Mouse (Mus musculus) stomach, postnatal 0 days (tissue): ENCODE measurements around the gene Mall. TPM values are rescaled to one million over a fixed set of nuclear protein-coding genes. Genes with fewer than 3 reads are reported as not detected.

Source experiments
- ATAC-seq: fragments of 200-750 bp; cut with Nextera tagmentation; 2 replicates; pipeline ENCODE4 v1.8.0; 2017; ENCODE audit not compliant: low FRiP score, low TSS enrichment
- DNase-seq: peaks from one replicate; pipeline ENCODE4 v3.0.0-alpha.2; 2016; ENCODE audit warnings: low spot score
- H3K27ac ChIP-seq: fragments of 300-500 bp; sonication (generic); replicated peaks from 2 replicates; pipeline ENCODE4 v1.5.1; 2014; ENCODE audit warnings: mild to moderate bottlenecking, control low read depth
- H3K27me3 ChIP-seq: fragments of 300-500 bp; sonication (generic); 2 replicates; pipeline ENCODE4 v1.6.1; 2014; ENCODE audit warnings: low read length; ENCODE audit not compliant: control insufficient read depth, insufficient read depth
- H3K36me3 ChIP-seq: fragments of 300-500 bp; sonication (generic); 2 replicates; pipeline ENCODE4 v1.6.1; 2014; ENCODE audit warnings: low read length, mixed read lengths; ENCODE audit not compliant: control insufficient read depth, insufficient read depth
- H3K4me1 ChIP-seq: fragments of 300-500 bp; sonication (generic); replicated peaks from 2 replicates; pipeline ENCODE4 v1.6.1; 2014; ENCODE audit warnings: antibody characterized with exemption; ENCODE audit not compliant: control insufficient read depth, insufficient read depth
- H3K4me2 ChIP-seq: fragments of 300-500 bp; sonication (generic); replicated peaks from 2 replicates; pipeline ENCODE4 v1.6.1; 2014; ENCODE audit warnings: low read depth, mild to moderate bottlenecking, control low read depth, moderate library complexity
- H3K4me3 ChIP-seq: fragments of 300-500 bp; sonication (generic); 2 replicates; pipeline ENCODE4 v1.5.1; 2014; ENCODE audit warnings: low read depth, low read length, control low read depth
- H3K9ac ChIP-seq: fragments of 300-500 bp; sonication (generic); 2 replicates; pipeline ENCODE4 v1.6.1; 2014; ENCODE audit warnings: mild to moderate bottlenecking, low read length, control low read depth, mixed read lengths
- H3K9me3 ChIP-seq: fragments of 300-500 bp; sonication (generic); 2 replicates; pipeline ENCODE4 v1.6.1; 2016; ENCODE audit warnings: low read length; ENCODE audit not compliant: control insufficient read depth
- CTCF ChIP-seq: IDR thresholded peaks from 2 replicates; pipeline ENCODE4 v1.5.1; 2016; ENCODE audit warnings: antibody characterized with exemption, low read depth, mild to moderate bottlenecking, moderate library complexity
- EP300 ChIP-seq: optimal IDR thresholded peaks from 2 replicates; pipeline ENCODE3; 2016; ENCODE audit warnings: antibody characterized with exemption
- WGBS: fragments of 180-500 bp; shearing (Covaris S2); extraction: QIAGEN DNeasy Blood & Tissue Kit; methylation state at CpG from one replicate; pipeline ENCODE4 v1.1.7; 2014; 5-methylcytosine and 5-hydroxymethylcytosine counted together
- polyA plus RNA-seq: library from polyadenylated mRNA; unstranded; fragments of >200 nt; fragmentation: Nextera tagmentation; extraction: Ambion mirVana; gene quantifications from 2 replicates; pipeline ENCODE4 v1.2.1, GENCODE M21; 2015

The Mall gene
- polyA plus RNA-seq, 1 experiment from 2014 or later = 49.8 TPM

DNA sequence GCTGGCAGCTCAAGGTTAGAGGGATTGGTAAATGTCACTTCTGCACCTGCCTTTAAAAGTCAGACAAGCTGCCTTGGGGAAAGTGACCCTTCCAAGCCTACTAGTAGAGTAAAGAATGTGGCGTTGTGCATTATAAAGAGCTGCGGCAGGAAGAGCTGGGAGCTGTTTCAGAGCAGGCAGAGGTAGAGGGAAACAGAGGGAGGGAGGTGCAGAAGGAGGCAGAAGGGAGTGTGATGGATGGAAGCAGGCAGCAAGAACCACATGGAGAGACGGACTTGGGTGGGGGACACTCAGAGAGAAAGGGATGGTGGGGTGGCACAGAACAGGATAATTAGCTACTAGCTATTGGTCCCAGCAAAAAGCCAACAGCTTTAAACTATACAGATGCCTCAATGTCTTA, 21.7 kb downstream of the Mall start:
- TF ChIP-seq EP300 = no peak
- TF ChIP-seq CTCF = no peak
- no peaks in the 10 kb centered on the region for H3K9me3 ChIP-seq
- ATAC-seq (no peak), DNase-seq (no peak)
- no peak overlapping the region for H3K9ac ChIP-seq
- H3K36me3 ChIP-seq = no peaks in the 10 kb centered on the region
- no peak overlapping the region for H3K4me3 ChIP-seq
- H3K27ac ChIP-seq = no peak overlapping the region
- 45% methylated on average over 3 of the region's 3 CpGs for WGBS
- no peaks in the 10 kb centered on the region for H3K27me3 ChIP-seq
- H3K4me1 ChIP-seq = no peaks in the 10 kb centered on the region
- no peak overlapping the region for H3K4me2 ChIP-seq

DNA sequence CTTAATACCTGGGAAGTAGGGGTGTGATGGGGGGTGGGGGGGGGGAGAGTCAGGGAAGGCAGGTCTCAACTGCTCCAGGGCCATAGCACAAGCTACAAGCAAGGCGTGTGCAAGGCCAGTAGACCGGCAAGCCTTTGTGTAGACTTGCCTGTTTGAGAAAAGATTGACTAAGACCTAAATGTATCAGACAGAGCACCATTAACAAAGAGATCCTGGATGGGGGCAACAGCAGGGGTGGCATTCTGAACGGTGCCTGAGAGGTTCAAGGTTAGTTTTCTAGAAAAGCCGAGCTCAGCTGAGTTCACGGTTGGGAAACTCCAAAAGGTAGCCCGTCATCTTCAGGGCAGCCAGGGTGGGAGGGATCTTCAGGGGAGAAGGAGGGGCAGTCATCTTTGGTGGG, 24.5 kb downstream of the Mall start:
- no peaks in the 10 kb centered on the region for H3K4me1 ChIP-seq
- no peak overlapping the region for H3K4me3 ChIP-seq
- no peak overlapping the region for H3K9ac ChIP-seq
- ATAC-seq (no peak), DNase-seq (no peak)
- no peaks in the 10 kb centered on the region for H3K27me3 ChIP-seq
- TF ChIP-seq CTCF (no peak), EP300 (no peak)
- WGBS = 70% methylated on average over 6 of the region's 6 CpGs
- no peaks in the 10 kb centered on the region for H3K36me3 ChIP-seq
- H3K27ac ChIP-seq = no peak overlapping the region
- H3K4me2 ChIP-seq = no peak overlapping the region
- no peaks in the 10 kb centered on the region for H3K9me3 ChIP-seq

DNA sequence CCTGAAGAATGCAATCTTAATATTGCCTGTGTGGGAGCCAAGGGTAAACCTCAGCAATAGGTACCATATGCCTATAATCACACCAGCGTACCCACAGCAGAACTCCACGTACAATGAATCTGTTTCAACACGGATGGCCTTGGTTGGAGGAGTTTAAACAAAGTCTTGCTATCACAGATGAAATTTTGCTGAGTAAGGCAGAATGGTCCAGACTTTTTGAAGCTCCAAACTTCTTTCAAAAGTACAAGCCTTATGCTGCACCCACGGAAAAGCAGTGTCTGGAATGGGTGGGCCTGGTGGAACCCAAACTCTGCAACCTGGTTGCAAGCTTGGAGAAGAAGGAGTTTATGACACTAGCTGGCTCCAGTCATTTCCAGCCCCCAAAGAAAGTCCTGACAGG, 40.5 kb downstream of the Mall start:
- ATAC-seq = no peak
- WGBS = 83% methylated on average over 4 of the region's 4 CpGs
- no peak for DNase-seq
- Histone ChIP-seq H3K27me3 (no peaks in the 10 kb centered on the region), H3K36me3 (no peaks in the 10 kb centered on the region), H3K27ac (no peak overlapping the region), H3K4me1 (no peaks in the 10 kb centered on the region), H3K4me3 (no peak overlapping the region), H3K9me3 (no peaks in the 10 kb centered on the region), H3K4me2 (no peak overlapping the region), H3K9ac (no peak overlapping the region)
- TF ChIP-seq EP300 = no peak

GRCm38 (mm10) chr2:127683687-127684331, 45.9 kb downstream of the Mall start:
- DNase-seq (peak; percentile 80), ATAC-seq (peak; percentile 90)
- peak; percentile 88 for TF ChIP-seq CTCF
- TF ChIP-seq EP300 = no peak
- 36% methylated on average over 12 of the region's 12 CpGs for WGBS
- no peak overlapping the region for H3K4me3 ChIP-seq
- H3K27me3 ChIP-seq = no peaks in the 10 kb centered on the region
- H3K9me3 ChIP-seq = no peaks in the 10 kb centered on the region
- H3K9ac ChIP-seq = no peak overlapping the region
- no peaks in the 10 kb centered on the region for H3K4me1 ChIP-seq
- H3K27ac ChIP-seq = no peak overlapping the region
- H3K4me2 ChIP-seq = no peak overlapping the region
- H3K36me3 ChIP-seq = no peaks in the 10 kb centered on the region

DNA sequence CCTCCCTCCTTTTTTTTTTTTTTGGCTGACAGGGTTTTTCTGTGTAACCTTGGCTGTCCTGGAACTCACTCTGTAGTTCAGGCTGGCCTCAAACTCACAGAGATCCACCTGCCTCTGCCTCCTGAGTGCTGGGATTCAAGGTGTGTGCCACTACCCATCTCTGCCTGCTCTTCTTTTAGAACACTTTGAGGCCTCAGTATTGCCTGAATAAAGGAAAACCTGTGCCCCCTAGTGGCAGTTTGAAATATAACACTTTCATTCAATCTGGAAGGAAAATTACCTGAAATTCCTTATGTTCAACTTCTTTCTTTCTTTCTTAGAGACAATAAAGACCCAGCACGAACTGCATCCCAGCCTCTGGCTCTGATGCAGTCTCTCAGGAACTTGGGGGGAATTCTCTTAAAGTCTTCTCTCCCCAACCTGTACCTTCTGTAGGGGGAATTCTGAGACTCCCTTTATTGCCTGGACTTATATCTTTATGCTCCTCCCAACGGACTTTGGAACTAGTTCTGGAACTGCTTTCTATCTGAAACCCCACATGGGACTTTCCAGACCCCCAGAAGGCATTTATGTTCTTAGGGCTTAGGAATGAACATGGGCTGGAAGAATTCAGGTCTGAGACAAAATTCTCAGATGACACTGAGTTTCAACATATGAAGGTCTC, 61.8 kb downstream of the Mall start:
- DNase-seq (no peak), ATAC-seq (0 out of 2 replicates have a peak, but pooled peaks have one; percentile 56)
- H3K36me3 ChIP-seq = no peaks in the 10 kb centered on the region
- no peak overlapping the region for H3K27ac ChIP-seq
- H3K4me3 ChIP-seq = no peak overlapping the region
- 26% methylated on average over 2 of the region's 2 CpGs for WGBS
- H3K4me2 ChIP-seq = no peak overlapping the region
- H3K4me1 ChIP-seq = no peaks in the 10 kb centered on the region
- H3K27me3 ChIP-seq = no peaks in the 10 kb centered on the region
- TF ChIP-seq EP300 (no peak), CTCF (peak; percentile 84)
- H3K9me3 ChIP-seq = no peaks in the 10 kb centered on the region
- no peak overlapping the region for H3K9ac ChIP-seq

- no peak overlapping the region for H3K9ac ChIP-seq
- H3K4me3 ChIP-seq = no peak overlapping the region
- no peak for DNase-seq
- no peaks in the 10 kb centered on the region for H3K36me3 ChIP-seq
- TF ChIP-seq CTCF (no peak), EP300 (no peak)
- no peaks in the 10 kb centered on the region for H3K4me1 ChIP-seq
- no peaks in the 10 kb centered on the region for H3K9me3 ChIP-seq
- H3K4me2 ChIP-seq = no peak overlapping the region
- peak; percentile 82; the same call in 1 of the 2 replicates for ATAC-seq
- H3K27ac ChIP-seq = no peak overlapping the region
- no peaks in the 10 kb centered on the region for H3K27me3 ChIP-seq
Measured at GRCm38 (mm10) chr2:127667015-127667414, 62.7 kb downstream of the Mall start.
